Mouse (Mus musculus): ENCODE data around the gene Foxk2.

Foxk2 gene

DNA sequence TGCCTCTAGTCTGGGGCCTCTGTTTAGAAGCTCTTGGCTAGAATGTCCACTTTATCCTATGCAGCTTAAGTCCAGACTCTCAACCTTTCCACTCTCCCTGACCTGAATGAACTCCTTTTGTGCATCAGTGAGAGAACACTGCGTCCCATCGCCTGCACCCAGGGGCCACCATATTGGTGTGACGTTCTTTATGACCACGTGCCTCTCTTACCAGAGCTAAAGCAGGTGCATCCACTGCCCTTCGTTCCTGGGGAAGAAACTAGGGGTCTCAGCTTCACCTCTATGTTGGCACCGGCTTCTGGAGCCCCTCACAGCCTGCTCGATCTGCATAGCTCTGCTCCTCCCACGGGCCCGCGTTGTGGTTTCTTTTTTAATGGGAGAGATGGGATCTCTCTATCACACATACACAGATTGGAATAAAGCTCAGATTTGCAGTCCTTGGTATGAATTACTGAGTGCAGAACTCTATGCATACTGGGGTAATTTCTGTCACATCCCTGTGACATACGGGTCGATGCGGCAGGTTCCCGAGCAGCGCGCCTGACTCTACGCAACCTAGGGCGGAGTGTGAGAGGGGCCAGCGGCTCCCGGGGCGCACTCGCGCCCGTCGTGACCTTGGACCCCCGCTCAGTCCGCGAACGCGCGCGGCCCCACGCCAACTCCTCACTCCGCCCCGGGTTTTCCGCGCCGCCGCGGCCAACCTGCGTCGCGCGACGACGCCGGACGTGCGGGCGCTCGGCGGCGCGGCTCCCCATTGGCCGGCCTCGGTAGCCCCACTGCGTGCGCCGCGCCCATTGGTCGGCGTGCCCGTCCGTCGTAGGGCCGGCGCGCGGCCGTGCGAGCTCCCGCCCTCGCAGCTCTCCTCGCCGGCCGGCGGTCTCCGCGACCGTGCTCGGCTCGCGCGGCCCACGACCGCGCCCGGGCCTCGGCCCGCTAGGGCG lies at the start of gene Foxk2:
Gene Foxk2, plus strand, starts transcription at position 831 of the 941 bp plus-strand sequence.
- in situ Hi-C loops (cut with MseI, MboI), result no loop called here

DNA sequence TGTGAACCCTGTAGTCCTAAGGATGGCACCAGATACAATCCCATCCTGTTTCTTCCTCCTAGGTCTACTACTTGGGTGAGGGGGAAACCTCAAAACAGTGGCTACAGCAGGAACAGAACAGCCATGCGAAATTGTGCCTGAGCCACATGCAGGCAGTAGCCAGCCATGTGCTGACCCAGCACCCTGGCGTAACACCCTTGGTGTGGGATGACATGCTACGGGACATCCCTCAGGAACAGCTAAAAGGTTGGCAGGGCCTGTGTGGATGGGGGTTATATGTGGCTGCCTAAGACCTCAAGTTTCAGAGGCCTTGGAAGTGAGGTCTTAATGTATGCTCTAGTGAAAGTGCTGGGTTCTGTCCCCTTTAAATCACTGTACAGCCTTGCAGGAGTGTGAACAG lies 43.0 kb upstream of the Foxk2 start:
- in situ Hi-C loops (cut with MseI, MboI), result no loop called here

GRCm38 (mm10) chr11:121219776-121220175 lies 40.0 kb upstream of the Foxk2 start:
- in situ Hi-C loops (cut with MseI, MboI), result no loop called here

- in situ Hi-C loops (cut with MseI, MboI), result no loop called here
Measured at GRCm38 (mm10) chr11:121220771-121221170, 39.0 kb upstream of the Foxk2 start.

- in situ Hi-C loops (cut with MseI, MboI), result no loop called here
Measured at GRCm38 (mm10) chr11:121221321-121222010, 38.3 kb upstream of the Foxk2 start.

DNA sequence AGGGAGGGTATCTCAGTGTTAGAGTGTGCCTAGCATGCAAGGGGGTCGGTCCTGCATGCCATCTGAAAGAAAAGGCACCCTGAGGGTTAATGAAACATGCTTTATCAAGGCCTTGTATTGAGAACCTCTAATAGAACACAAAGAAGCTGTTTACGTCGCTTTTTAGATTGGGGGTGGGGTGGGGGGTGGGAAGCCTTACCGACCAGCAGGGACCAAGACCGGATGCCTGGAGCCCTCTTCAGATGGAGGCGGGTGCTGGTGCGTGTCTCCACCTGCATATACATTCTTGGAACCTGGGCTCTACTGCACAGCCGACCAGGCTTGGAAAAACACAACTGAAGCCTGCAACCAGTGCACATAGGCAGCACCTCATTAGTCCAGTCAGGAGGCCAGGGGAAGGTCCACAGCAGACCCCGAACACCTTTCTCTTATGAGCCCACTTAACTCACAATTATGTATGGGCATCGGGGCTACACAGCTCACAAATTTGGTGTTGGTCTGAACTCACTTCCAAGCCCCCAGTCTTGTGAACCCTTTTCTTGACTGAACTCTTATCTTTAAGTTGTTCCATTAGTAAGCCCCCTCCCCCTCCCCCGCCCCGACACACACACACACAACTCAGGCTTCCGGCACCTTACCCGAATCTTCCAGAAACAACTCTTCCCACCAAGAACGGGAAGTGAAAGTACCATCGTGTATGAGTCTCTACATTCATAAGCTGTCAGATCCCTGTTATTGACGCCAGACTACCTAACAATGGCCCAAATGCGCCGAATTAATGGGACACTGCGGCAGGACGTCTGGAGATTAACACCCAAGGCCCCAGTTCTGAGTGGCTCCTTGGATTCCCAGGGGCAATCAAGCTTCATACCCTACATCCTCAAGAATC lies 31.4 kb upstream of the Foxk2 start:
- in situ Hi-C loops (cut with MseI, MboI), result no loop called here

DNA sequence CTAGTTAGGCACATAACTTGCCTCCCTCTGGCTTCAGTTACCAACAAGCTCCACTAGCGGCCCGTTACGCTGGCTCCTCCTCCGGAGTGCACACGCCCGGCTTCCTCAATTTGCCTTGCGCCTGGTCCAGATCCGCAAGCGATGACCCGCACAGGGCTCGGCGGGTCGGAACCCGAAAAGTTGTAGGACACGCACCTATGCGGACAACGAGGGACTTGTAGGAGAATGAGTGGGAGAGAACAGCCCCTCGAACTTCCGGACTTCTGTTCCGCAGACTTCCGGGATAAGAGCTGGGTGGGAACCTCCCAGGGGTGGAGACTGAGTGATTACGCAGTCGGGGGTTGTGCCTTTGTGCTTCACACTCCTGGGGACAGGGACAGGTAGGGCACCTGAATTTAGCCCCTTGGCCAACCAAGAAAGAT lies 30.8 kb upstream of the Foxk2 start, which contains the start of gene Cybc1:
Gene Cybc1, minus strand, starts transcription at position 305 of the 422 bp plus-strand sequence.
- in situ Hi-C loops (cut with MseI, MboI), result no loop called here

GRCm38 (mm10) chr11:121231191-121231590 lies 28.6 kb upstream of the Foxk2 start:
- in situ Hi-C loops (cut with MseI, MboI), result no loop called here

- in situ Hi-C loops (cut with MseI, MboI), result no loop called here
Measured at GRCm38 (mm10) chr11:121231628-121232291, 28.0 kb upstream of the Foxk2 start.

DNA sequence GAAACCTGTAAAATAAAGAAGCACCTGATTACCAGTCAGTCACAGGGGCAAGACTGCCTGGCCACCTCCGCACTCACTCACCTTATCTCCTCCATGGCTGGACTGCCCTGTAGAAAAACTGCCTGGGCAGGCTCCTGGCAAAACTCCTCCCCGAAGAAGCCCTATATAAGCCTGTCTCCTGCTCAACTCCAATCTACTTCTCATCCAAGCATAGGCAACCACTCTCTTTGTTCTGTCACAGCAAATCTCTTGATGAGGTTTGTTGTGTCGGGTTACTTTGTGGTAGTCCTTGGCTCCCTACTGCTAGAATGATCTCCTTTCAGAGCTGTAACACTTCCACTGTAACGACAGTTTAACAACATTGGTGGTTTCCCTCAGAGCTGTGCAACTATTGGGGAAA lies 27.1 kb upstream of the Foxk2 start:
- in situ Hi-C loops (cut with MseI, MboI), result no loop called here

DNA sequence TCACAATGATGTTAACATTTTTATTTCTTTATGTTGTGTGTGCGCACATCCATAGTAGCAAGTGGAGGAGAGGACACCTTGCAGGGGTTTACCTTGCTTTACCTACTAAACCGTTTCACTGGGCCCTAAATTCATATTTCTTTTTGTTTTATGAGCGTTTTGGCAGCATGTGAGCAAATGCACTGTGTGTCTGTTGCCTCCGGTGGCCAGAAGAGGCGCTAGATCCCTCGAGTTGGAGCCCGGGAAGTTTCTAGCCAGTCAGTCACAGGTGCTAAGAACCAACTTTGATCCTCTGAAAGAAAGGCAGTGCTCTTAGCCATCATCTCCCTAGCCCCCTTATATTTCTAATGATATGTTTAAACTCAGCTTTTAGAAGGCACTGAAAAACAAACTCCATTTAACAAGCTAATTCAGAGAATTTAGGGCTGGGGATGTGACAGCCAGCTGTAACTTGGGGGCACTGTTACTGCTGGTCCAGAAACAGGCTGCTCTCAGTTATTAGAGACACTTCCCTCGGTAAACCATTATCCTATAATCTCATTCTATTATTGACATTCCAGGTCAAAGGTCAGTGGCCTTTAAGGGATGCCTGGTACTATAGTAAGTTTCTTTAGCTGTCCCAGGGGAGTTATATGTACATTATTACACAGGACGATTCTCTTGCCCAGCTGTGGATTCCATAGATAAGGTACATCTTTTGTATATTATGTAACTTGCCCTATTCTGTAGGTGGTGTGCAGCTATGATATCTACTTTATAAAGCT lies 24.1 kb upstream of the Foxk2 start:
- in situ Hi-C loops (cut with MseI, MboI), result no loop called here

DNA sequence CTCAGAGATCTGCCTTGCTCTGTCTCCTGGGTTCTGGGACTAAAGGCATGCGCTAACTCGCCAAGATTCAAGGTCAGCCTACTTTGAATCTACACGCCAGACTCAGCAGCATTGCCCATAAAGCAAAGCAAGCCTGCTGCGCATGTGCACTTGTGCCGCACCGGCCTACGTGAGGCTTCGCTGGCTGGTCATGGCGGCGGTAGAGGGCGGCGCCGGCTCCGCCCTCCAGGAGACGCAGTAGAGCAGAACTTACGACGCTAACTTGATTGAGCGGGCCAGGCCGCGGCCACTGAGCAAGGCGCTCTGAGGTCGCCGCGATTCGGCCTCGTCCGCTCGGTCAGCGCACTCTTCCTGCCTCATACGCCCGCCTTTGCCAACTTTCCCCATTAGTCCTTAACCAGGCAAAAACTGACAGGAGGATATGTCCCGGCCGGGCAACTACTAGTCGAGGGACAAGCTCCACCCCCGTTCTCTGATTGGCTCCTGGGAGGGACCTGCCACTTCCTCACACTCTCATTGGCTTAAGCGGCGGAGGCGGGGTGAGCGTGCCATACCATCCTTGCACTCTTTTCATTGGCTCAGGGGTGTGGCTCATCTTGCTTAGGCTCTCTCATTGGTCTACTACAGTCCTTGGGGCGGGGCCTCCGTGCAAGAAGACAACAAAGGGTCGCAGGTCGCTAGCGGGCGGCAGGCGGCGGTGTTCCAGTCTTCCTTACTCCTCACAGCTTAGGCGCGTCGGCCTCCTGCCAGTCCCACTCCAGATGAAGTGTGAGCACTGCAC lies 23.0 kb upstream of the Foxk2 start, which contains the start of gene Narf:
Gene Narf, plus strand, starts transcription at position 690 of the 781 bp plus-strand sequence.
- in situ Hi-C loops (cut with MseI, MboI), result no loop called here

GRCm38 (mm10) chr11:121237345-121238128 lies 22.3 kb upstream of the Foxk2 start:
- in situ Hi-C loops (cut with MseI, MboI), result no loop called here

GRCm38 (mm10) chr11:121239669-121240068 lies 20.1 kb upstream of the Foxk2 start:
- in situ Hi-C loops (cut with MseI, MboI), result no loop called here

GRCm38 (mm10) chr11:121250196-121250595 lies 9.6 kb upstream of the Foxk2 start:
- in situ Hi-C loops (cut with MseI, MboI), result no loop called here

- in situ Hi-C loops (cut with MseI, MboI), result no loop called here
Measured at GRCm38 (mm10) chr11:121260211-121260906, 569 bp downstream of the Foxk2 start.

DNA sequence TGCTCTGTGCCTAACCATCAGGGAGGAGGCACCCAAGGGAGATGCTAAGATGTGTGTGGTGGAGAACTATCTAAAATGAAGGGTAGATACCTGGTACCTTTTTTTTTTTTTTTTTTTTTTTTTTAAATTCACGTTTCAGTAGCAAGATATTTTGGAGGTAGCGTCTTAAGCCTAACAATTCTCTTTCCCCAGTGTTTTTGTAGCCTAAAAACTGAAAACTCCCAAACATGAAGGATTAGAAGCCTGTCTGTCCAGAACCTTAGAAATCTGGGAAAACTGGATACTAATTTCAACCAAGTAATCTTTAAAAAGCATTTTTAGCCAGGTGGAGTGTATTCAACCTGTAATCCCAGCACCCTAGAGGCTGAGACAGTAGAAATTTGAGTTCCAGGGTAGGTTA lies 1.3 kb downstream of the Foxk2 start:
- in situ Hi-C loops (cut with MseI, MboI), result no loop called here

DNA sequence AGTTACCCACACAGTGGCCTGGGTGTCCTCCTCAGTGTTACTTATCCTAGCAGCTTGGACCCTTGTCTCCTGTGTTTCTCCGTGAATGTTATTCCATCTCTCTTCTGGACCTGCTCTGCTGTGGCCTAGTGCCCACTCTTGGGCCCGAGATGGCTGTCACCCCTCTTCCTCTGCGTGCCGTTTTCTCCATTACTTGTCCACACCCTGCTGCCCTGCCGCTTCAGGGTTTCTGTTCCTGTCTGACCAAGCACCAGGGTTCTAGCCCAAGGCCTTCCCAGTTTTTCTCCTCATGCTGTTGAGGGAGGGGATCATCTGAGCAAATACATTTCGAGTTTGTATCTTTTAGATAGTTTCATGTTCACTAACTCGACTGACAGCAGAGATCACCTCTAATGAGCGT lies 17.7 kb downstream of the Foxk2 start:
- in situ Hi-C loops (cut with MseI, MboI), result no loop called here
